Mouse (Mus musculus) MEL (cell line): ENCODE results near the gene Gm21761. TPM values are rescaled to one million over a fixed set of nuclear protein-coding genes. Genes with fewer than 3 reads are reported as not detected.
"Not testable (repeated sequence)": the region's sequence is repeated elsewhere in the genome, so short reads cannot be mapped to it uniquely, and the experiment has no call there.

Source experiments
- DNase-seq: peaks from one replicate; pipeline ENCODE4 v3.0.0; 2011; ENCODE audit warnings: low read depth, low spot score
- H3K27ac ChIP-seq: 2 replicates; pipeline ENCODE4 v1.5.1; 2012; ENCODE audit warnings: low read depth, mild to moderate bottlenecking, control low read depth, low read length, moderate library complexity; ENCODE audit not compliant: control insufficient read depth
- H3K27me3 ChIP-seq, 2 experiments: fragments of 150-350 bp in 1 of 2; sonication (generic) in 1 of 2; 2 replicates each; pipeline ENCODE4 v1.6.1; 2012; ENCODE audit warnings: low read length in 2 of 2, mild to moderate bottlenecking in 2 of 2, improper control_type of control experiment in 1 of 2, moderate library complexity in 1 of 2; ENCODE audit not compliant: insufficient read depth in 2 of 2, control insufficient read depth in 1 of 2
- H3K36me3 ChIP-seq, 2 experiments: 2 replicates each; pipeline ENCODE4 v1.6.1; 2012 to 2014; ENCODE audit warnings: low read length in 2 of 2, improper control_type of control experiment in 1 of 2, inconsistent platforms in 1 of 2, mild to moderate bottlenecking in 1 of 2; ENCODE audit not compliant: insufficient read depth in 2 of 2, control insufficient read depth in 1 of 2
- H3K4me1 ChIP-seq, 2 experiments: fragments of 150-350 bp in 1 of 2; sonication (generic) in 1 of 2; 2 replicates each; pipeline ENCODE4 v1.6.1; 2012; ENCODE audit warnings: low read length in 2 of 2, improper control_type of control experiment in 1 of 2, mild to moderate bottlenecking in 1 of 2; ENCODE audit not compliant: insufficient read depth in 2 of 2, control insufficient read depth in 1 of 2
- H3K4me3 ChIP-seq, 2 experiments: fragments of 150-350 bp in 1 of 2; sonication (generic) in 1 of 2; 2 replicates each; pipeline ENCODE4 v1.5.1; 2012; ENCODE audit warnings: low read depth in 2 of 2, low read length in 2 of 2, mild to moderate bottlenecking in 2 of 2, moderate library complexity in 2 of 2, control low read depth in 1 of 2, improper control_type of control experiment in 1 of 2; ENCODE audit not compliant: control insufficient read depth in 1 of 2, insufficient read depth in 1 of 2
- H3K79me2 ChIP-seq: 2 replicates; pipeline ENCODE4 v1.6.1; 2012; ENCODE audit warnings: mild to moderate bottlenecking, low read length, moderate library complexity; ENCODE audit not compliant: control insufficient read depth, poor library complexity, insufficient read depth
- H3K9ac ChIP-seq: 2 replicates; pipeline ENCODE4 v1.6.1; 2012; ENCODE audit warnings: low read depth, mild to moderate bottlenecking, control low read depth, low read length, moderate library complexity; ENCODE audit not compliant: control insufficient read depth, poor library complexity, severe bottlenecking
- H3K9me3 ChIP-seq: fragments of 150-350 bp; sonication (generic); replicated peaks from 2 replicates; pipeline ENCODE4 v1.6.1; 2012; ENCODE audit warnings: mild to moderate bottlenecking, low read length, improper control_type of control experiment, moderate library complexity; ENCODE audit not compliant: insufficient read depth
- polyA plus RNA-seq, 2 experiments: library from polyadenylated mRNA; stranded (reverse) in 1 of 2; unstranded in 1 of 2; fragments of >175 nt in 1 of 2; fragments of >200 nt in 1 of 2; gene quantifications; 2 replicates each; pipeline versions ENCODE4 v1.2.1 to v1.2.4; 2012; ENCODE audit warnings: low replicate concordance in 2 of 2, low read depth in 1 of 2; ENCODE audit not compliant: insufficient read length in 2 of 2, insufficient read depth in 1 of 2, missing spikeins in 1 of 2
- total RNA-seq: library from RNA; depleted of rRNA; stranded (reverse); fragments of 300-350 nt; gene quantifications from 2 replicates; pipeline ENCODE4 v1.2.3, GENCODE M21; 2012

The Gm21761 gene
- total and polyA plus RNA-seq, 3 experiments = not detected

DNA sequence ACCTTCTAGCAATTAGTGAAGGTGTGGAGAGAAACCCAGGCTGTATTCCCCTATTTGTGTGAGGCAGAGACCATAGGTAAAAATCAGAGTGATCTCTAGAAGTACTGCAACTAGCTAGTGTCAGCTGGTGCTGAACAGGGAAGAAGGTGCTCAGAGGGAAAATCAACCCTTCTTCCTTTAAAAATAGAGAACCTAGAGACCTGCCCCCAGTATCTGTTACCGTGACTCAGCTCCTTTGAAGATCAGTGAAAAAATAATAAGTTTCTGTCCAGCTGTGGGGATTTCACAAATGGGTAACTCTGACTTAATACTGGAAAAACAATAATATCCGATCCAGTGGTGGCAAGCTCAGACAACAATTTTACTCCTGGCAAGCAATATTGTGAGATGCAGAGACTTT, 26.0 kb upstream of the Gm21761 start:
- not testable (repeated sequence) for H3K79me2 ChIP-seq, H3K9me3 ChIP-seq, H3K36me3 ChIP-seq, H3K4me1 ChIP-seq, H3K27me3 ChIP-seq, H3K9ac ChIP-seq, H3K27ac ChIP-seq, DNase-seq, H3K4me3 ChIP-seq

DNA sequence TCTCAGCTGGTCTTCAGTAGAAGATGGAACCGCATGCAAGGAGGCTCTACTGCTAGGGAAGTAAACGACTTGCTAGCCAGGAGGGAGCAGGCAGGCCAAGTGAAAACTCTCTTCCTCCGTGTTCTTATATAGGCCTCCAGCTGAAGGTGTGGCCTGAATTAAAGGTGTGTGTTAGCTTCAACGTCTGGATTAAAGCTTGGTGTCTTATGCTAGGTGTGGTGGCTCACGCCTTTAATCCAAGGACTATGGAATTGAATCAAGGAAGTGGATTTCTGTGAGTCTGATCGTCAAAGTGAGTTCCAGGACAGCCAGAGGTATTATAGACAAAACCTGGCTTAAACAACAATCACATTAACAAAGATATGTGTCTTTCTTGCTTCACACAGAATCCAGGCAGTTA, 21.6 kb upstream of the Gm21761 start, which contains the start of gene B020031M17Rik:
TSS of gene B020031M17Rik (minus strand) at position 101 of the 400 bp plus-strand sequence.
- not testable (repeated sequence) for H3K27me3 ChIP-seq, H3K4me3 ChIP-seq, H3K9me3 ChIP-seq, DNase-seq, H3K27ac ChIP-seq, H3K36me3 ChIP-seq, H3K4me1 ChIP-seq, H3K79me2 ChIP-seq, H3K9ac ChIP-seq

DNA sequence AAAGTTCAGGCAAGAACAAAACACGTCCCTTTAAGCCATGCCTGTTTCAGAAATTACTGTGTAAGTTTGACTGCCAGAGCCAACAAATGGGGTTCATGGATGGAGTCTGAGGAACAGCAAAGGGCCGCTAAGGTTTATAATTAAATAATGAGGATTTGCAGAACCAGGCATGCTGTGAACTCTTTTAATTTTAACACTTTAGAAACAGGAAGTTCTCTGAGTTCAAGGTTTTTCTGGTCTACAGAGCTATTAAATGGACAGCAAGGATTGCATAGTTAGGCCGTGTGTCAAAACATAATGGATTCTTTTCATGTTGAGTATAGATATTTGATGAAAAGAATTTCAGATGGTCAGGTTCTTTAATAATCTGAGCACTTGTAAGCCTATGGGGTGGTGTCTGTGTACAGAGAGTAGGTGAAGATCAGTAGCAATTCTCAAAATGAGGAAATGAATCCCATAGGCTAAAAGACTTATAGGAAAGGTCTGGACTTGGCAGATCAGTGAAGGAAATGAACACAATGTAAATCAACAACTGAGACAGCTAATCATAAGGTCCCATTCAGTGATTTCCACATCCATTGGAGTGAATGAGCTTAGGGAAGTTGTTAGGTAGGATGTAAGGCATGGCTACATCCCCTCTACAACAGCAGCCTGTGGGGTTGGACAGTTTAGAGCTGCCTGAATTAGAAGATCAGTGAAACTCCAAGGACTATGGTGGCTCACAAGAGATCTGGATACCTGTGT, 4.3 kb downstream of the Gm21761 start:
- not testable (repeated sequence) for H3K27me3 ChIP-seq, H3K79me2 ChIP-seq, H3K4me1 ChIP-seq, H3K9ac ChIP-seq, H3K4me3 ChIP-seq, H3K9me3 ChIP-seq, H3K27ac ChIP-seq, H3K36me3 ChIP-seq, DNase-seq

DNA sequence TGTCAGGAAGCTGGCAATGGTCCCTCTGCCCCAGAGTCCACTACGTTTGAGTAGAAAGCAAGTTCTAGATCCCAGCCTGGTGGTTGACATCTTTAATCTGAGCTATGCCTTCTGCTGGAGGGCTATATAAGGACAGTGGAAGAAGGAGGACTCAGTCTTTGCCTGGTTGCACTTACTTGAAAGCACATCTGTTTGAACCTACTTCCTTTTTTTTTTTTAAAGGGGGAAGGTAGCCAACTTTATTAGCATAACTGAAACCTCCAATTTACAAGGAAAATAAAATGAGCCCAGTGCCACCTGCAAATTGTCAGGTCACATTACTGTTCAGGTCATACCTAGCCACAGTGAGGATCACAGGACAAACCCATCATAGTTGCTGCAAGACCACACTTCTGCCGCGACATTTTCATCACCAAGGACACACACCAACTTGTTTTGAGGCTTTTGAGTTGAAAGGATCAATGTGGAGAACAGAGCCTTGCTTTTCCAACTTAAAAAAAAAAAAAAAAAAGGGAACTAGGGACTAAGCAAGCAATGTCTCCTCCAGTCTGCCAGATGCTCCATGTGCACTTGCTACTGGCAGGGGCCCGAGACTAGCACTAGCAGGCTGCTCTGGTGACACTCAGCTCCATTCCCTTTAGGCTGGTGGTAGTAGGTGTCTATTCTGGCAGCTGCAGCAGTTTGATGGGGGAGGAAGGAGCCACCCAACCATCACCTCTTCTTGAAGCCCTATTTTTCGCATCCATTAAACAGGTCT, 11.9 kb downstream of the Gm21761 start:
- not testable (repeated sequence) for H3K27ac ChIP-seq, H3K79me2 ChIP-seq, DNase-seq, H3K9me3 ChIP-seq, H3K27me3 ChIP-seq, H3K36me3 ChIP-seq, H3K9ac ChIP-seq, H3K4me3 ChIP-seq, H3K4me1 ChIP-seq

DNA sequence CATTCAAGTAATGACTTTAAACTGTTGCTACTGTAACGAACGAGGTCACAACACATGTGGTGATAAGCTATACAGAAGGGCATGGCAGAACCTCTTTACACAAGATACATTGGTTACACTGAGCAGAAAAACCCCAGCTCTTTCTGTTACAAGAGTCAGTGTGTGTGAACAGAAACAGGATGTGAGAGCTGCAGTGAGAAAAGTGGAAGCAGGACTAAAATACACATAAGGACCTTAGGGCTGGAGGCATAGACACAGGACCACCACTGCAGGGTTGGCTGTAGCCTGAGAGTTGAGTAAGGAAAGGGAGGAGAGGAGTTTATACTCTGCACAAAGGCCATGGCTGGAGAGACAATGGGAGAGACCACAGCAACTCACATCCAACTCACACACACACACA, 12.6 kb downstream of the Gm21761 start:
- H3K36me3 ChIP-seq, H3K79me2 ChIP-seq, H3K27me3 ChIP-seq, H3K27ac ChIP-seq, DNase-seq, H3K9ac ChIP-seq, H3K4me3 ChIP-seq, H3K4me1 ChIP-seq, H3K9me3 ChIP-seq: not testable (repeated sequence)

DNA sequence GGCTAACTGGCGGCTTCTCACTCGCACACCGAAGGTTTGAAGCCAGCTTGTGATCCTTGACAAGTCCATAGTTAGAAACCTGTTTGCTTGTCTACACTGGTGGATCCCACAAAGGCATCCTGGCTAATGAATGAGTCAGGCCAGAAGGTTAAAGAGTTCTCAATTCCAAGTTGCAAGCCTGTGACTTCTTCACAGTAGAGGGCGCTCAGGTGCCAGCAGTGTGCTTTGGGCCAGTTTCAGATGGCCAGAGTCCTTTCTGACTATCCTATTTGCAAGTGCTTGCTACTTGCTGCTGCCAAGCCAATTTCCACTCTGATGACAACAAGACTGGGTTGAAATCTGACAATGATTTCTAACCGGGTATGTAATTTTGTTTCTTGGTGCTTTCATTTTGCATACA, 30.5 kb downstream of the Gm21761 start:
- H3K27ac ChIP-seq, H3K9me3 ChIP-seq, H3K27me3 ChIP-seq, H3K4me1 ChIP-seq, H3K36me3 ChIP-seq, H3K9ac ChIP-seq, H3K79me2 ChIP-seq, H3K4me3 ChIP-seq, DNase-seq: not testable (repeated sequence)

DNA sequence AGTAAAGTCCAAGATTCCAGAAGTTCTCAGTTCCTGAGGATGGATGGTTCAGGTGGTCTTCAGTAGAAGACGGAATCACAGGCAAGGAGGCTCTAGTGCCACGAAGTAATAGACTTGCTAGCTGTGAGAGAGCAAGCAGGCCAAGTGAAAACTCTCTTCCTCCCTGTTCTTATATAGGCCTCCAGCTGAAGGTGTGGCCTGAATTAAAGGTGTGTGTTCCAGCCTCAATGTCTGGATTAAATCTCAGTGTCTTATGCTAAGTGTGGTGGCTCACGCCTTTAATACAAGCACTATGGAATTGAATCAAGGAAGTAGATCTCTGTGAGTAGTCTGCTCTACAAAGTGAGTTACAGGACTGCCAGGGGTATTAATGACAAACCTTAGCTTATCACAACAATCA, 34.4 kb downstream of the Gm21761 start, which contains the start of gene Tcstv1:
TSS of gene Tcstv1 (minus strand) at position 101 of the 400 bp plus-strand sequence.
- H3K79me2 ChIP-seq, H3K27me3 ChIP-seq, H3K36me3 ChIP-seq, H3K27ac ChIP-seq, H3K9ac ChIP-seq, H3K4me3 ChIP-seq, H3K9me3 ChIP-seq, DNase-seq, H3K4me1 ChIP-seq: not testable (repeated sequence)
